Mouse (Mus musculus): Measurements from ENCODE around the gene Tnp2.
A peak's percentile ranks its signal among the peaks of the same experiment; 100 is the strongest.
"Not testable (repeated sequence)": the region's sequence is repeated elsewhere in the genome, so short reads cannot be mapped to it uniquely, and the experiment has no call there.

Gene Tnp2

GRCm38 (mm10) chr16:10788271-10788670 lies at the start of gene Tnp2:
Gene Tnp2, minus strand, starts transcription at chr16:10788660.
- no peak for DNase-seq (ENCODE audit: low spot score)

GRCm38 (mm10) chr16:10837903-10838302 lies 49.4 kb upstream of the Tnp2 start:
- no peak for DNase-seq (ENCODE audit: low spot score)

GRCm38 (mm10) chr16:10837250-10837649 lies 48.8 kb upstream of the Tnp2 start:
- DNase-seq (ENCODE audit: low spot score), result no peak

GRCm38 (mm10) chr16:10836388-10836787 lies 47.9 kb upstream of the Tnp2 start:
- no peak for DNase-seq (ENCODE audit: low spot score)

GRCm38 (mm10) chr16:10834911-10835587 lies 46.6 kb upstream of the Tnp2 start, which contains the start of gene Rmi2:
Gene Rmi2, plus strand, starts transcription at chr16:10835059.
- peak; percentile 28 for DNase-seq (ENCODE audit: low spot score)

- DNase-seq (ENCODE audit: low spot score), result no peak
Observed at GRCm38 (mm10) chr16:10834542-10834910, 46.1 kb upstream of the Tnp2 start.

GRCm38 (mm10) chr16:10828461-10828805 lies 40.0 kb upstream of the Tnp2 start:
- no peak for DNase-seq (ENCODE audit: low spot score)

- DNase-seq (ENCODE audit: low spot score), result no peak
Observed at GRCm38 (mm10) chr16:10827766-10828460, 39.5 kb upstream of the Tnp2 start.

- no peak for DNase-seq (ENCODE audit: low spot score)
Observed at GRCm38 (mm10) chr16:10827269-10827668, 38.8 kb upstream of the Tnp2 start.

GRCm38 (mm10) chr16:10825840-10826239 lies 37.4 kb upstream of the Tnp2 start:
- no peak for DNase-seq (ENCODE audit: low spot score)

- DNase-seq (ENCODE audit: low spot score), result no peak
Observed at GRCm38 (mm10) chr16:10824536-10824935, 36.1 kb upstream of the Tnp2 start.

GRCm38 (mm10) chr16:10821387-10821786 lies 32.9 kb upstream of the Tnp2 start:
- no peak for DNase-seq (ENCODE audit: low spot score)

GRCm38 (mm10) chr16:10819966-10820365 lies 31.5 kb upstream of the Tnp2 start:
- DNase-seq (ENCODE audit: low spot score), result no peak

GRCm38 (mm10) chr16:10818579-10819135 lies 30.2 kb upstream of the Tnp2 start:
- DNase-seq (ENCODE audit: low spot score), result no peak

GRCm38 (mm10) chr16:10814864-10815263 lies 26.4 kb upstream of the Tnp2 start:
- no peak for DNase-seq (ENCODE audit: low spot score)

GRCm38 (mm10) chr16:10813726-10814125 lies 25.3 kb upstream of the Tnp2 start:
- DNase-seq (ENCODE audit: low spot score), result no peak

GRCm38 (mm10) chr16:10812865-10813371 lies 24.5 kb upstream of the Tnp2 start, which contains the start of gene Gm11172:
Gene Gm11172, plus strand, starts transcription at chr16:10812915.
- DNase-seq (ENCODE audit: low spot score), result no peak

- no peak for DNase-seq (ENCODE audit: low spot score)
Observed at GRCm38 (mm10) chr16:10810376-10810775, 21.9 kb upstream of the Tnp2 start.

- no peak for DNase-seq (ENCODE audit: low spot score)
Observed at GRCm38 (mm10) chr16:10805789-10806527, 17.5 kb upstream of the Tnp2 start, which contains the start of gene Prm1. Gene Prm1, minus strand, starts transcription at chr16:10805839.

GRCm38 (mm10) chr16:10802420-10802819 lies 14.0 kb upstream of the Tnp2 start:
- not testable (repeated sequence) for DNase-seq (ENCODE audit: low spot score)

GRCm38 (mm10) chr16:10796034-10796433 lies 7.6 kb upstream of the Tnp2 start, which contains the start of gene Prm2:
Gene Prm2, minus strand, starts transcription at chr16:10796134.
- no peak for DNase-seq (ENCODE audit: low spot score)

- DNase-seq (ENCODE audit: low spot score), result no peak
Observed at GRCm38 (mm10) chr16:10790702-10791101, 2.2 kb upstream of the Tnp2 start, which contains the start of gene Prm3. Gene Prm3, minus strand, starts transcription at chr16:10790914.

All from urinary bladder, postnatal 10 days (tissue).